In genomic region chr13:116714809-116715208, GRCm38 (mm10) we compare ENCODE assay signal across 8 mouse cellular contexts.
A peak's percentile ranks its signal among the peaks of the same experiment; 100 is the strongest.
DNase-seq lines count a peak whose midpoint lies in the region; TF ChIP-seq lines count a peak whose summit lies in the region.

No protein-coding gene starts in this region.

- DNase-seq in adrenal gland, adult 18-20 months (ENCODE audit: low spot score in 2 of 2): peak; percentile 43 to 61
- DNase-seq in adrenal gland, postnatal 4 days (ENCODE audit: low spot score in 2 of 2): no peak
- peak; percentile 60 for DNase-seq in urinary bladder, postnatal 14 days (ENCODE audit: low spot score)
- DNase-seq in urinary bladder, adult 2 months (ENCODE audit: low spot score): no peak
- DNase-seq in embryonic facial prominence, embryonic 10.5 days (ENCODE audit: low spot score): peak; percentile 72
- peak; percentile 61 for DNase-seq in kidney, postnatal 14 days
- DNase-seq in lung, adult 2 months: no peak
- DNase-seq in right cerebral cortex, adult 18-20 months: peak; percentile 45

- no peak overlapping the region for H3K4me3 ChIP-seq in embryonic facial prominence, embryonic 10.5 days
- H3K4me3 ChIP-seq in lung, adult 2 months (replicated peaks; ENCODE audit: extremely low read depth, low read depth, low read length): no peak overlapping the region

- peaks cover 13% of the 10 kb centered on the region for H3K4me1 ChIP-seq in embryonic facial prominence, embryonic 10.5 days
- H3K4me1 ChIP-seq in lung, adult 2 months (ENCODE audit: control insufficient read depth, insufficient read depth, low read length): no peaks in the 10 kb centered on the region

- TF ChIP-seq CTCF in lung, adult 2 months (IDR thresholded peaks at IDR 0.05; ENCODE audit: insufficient read depth, low read length): peak; percentile 49

- TF ChIP-seq POLR2A in lung, adult 2 months (IDR thresholded peaks at IDR 0.05; ENCODE audit: borderline replicate concordance, extremely low read depth, low read depth, low read length): no peak

- peaks cover 49% of the 10 kb centered on the region for H3K27me3 ChIP-seq in embryonic facial prominence, embryonic 10.5 days (replicated peaks; ENCODE audit: low read depth, poor library complexity, severe bottlenecking)

- no peak overlapping the region for H3K27ac ChIP-seq in embryonic facial prominence, embryonic 10.5 days (replicated peaks)

- H3K9me3 ChIP-seq in embryonic facial prominence, embryonic 10.5 days: no peaks in the 10 kb centered on the region

- WGBS in embryonic facial prominence, embryonic 10.5 days: 20% methylated on average over 5 of the region's 5 CpGs
- 14% methylated on average over 5 of the region's 5 CpGs for WGBS in lung, adult 2 months

- H3K36me3 ChIP-seq in embryonic facial prominence, embryonic 10.5 days (replicated peaks): no peaks in the 10 kb centered on the region

Comparison
In these comparisons a context has a peak if more than half of its experiments do, and no peak if none do; other contexts are left out.
1. DNase-seq: peak in adrenal gland, adult 18-20 months (2 of 2), urinary bladder, postnatal 14 days (single experiment), embryonic facial prominence, embryonic 10.5 days (single experiment), kidney, postnatal 14 days (single experiment) and right cerebral cortex, adult 18-20 months (single experiment); none in adrenal gland, postnatal 4 days (0 of 2), urinary bladder, adult 2 months (single experiment) and lung, adult 2 months (single experiment).